Mouse (Mus musculus): Measurements from ENCODE around the gene Slc39a3.

DNA sequence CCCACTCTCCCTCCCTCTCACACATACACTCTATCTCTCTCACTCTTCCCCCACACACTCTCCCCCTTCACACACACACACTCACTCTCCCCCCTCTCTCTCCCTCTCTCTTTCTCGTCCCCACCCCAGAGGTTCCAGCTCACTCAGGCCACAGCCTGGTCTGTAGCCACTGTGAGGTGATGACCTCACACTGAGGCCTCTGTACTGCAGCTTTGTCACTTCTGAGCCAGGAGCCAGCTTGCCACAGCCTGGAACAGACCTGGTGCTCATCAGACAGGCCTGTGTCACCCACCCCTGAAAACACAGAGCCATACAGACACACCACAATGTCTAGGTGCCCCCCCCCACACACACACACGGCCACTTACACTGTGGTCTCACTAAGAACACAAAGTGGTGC is 17.0 kb downstream of the Slc39a3 start:
- no peak for TF ChIP-seq POLR2A (IDR thresholded peaks at IDR 0.05; ENCODE audit: insufficient read length, low read depth)
- TF ChIP-seq TCF12 (IDR thresholded peaks at IDR 0.05; ENCODE audit: insufficient read depth, poor library complexity, severe bottlenecking): no peak
- TF ChIP-seq CEBPB (IDR thresholded peaks at IDR 0.05; ENCODE audit: insufficient read depth, poor library complexity, severe bottlenecking): no peak

Measured in myocyte (in vitro differentiated cells).